Mouse (Mus musculus): ENCODE results near the gene Cbx4. TPM values are rescaled to one million over a fixed set of nuclear protein-coding genes. Genes with fewer than 3 reads are reported as not detected.
A peak's percentile ranks its signal among the peaks of the same experiment; 100 is the strongest.

The Cbx4 gene
- polyA plus RNA-seq, 1 experiment from 2014 or later, result 16.5 TPM

- H3K4me1 ChIP-seq, result peaks cover 71% of the 10 kb centered on the region
- H3K4me2 ChIP-seq (replicated peaks), result peak overlapping the region; percentile 22
- peaks cover 10% of the 10 kb centered on the region for H3K27me3 ChIP-seq
- no peak for ATAC-seq (replicated peaks)
- peaks cover 19% of the 10 kb centered on the region; the same call in 1 of the 2 replicates for H3K36me3 ChIP-seq
- peak overlapping the region; percentile 12 for H3K4me3 ChIP-seq
- peak overlapping the region; percentile 16; the same call in 1 of the 2 replicates for H3K9ac ChIP-seq (replicated peaks)
- WGBS, result 30% methylated on average over 47 of the region's 47 CpGs
- H3K9me3 ChIP-seq, result no peaks in the 10 kb centered on the region
- no peak overlapping the region for H3K27ac ChIP-seq (replicated peaks)
Measured at GRCm38 (mm10) chr11:119081148-119081838, 4.7 kb downstream of the Cbx4 start.

GRCm38 (mm10) chr11:119080461-119081147 is 5.4 kb downstream of the Cbx4 start:
- Histone ChIP-seq H3K27me3 (peaks cover 10% of the 10 kb centered on the region), H3K27ac (replicated peaks) (no peak overlapping the region), H3K9me3 (no peaks in the 10 kb centered on the region), H3K4me2 (replicated peaks) (peak overlapping the region; percentile 22), H3K4me1 (peaks cover 70% of the 10 kb centered on the region), H3K36me3 (peaks cover 19% of the 10 kb centered on the region; the same call in 1 of the 2 replicates), H3K4me3 (peak overlapping the region; percentile 12), H3K9ac (replicated peaks) (peak overlapping the region; percentile 16; the same call in 1 of the 2 replicates)
- ATAC-seq (replicated peaks), result no peak
- WGBS, result 37% methylated on average over 33 of the region's 33 CpGs

GRCm38 (mm10) chr11:119079445-119079837 is 6.6 kb downstream of the Cbx4 start:
- H3K4me3 ChIP-seq, result no peak overlapping the region

GRCm38 (mm10) chr11:119078691-119079444 is 7.2 kb downstream of the Cbx4 start:
- Histone ChIP-seq H3K9ac (replicated peaks) (peak overlapping the region; percentile 2; the same call in 1 of the 2 replicates), H3K36me3 (peaks cover 19% of the 10 kb centered on the region; the same call in 1 of the 2 replicates), H3K27ac (replicated peaks) (peak overlapping the region; percentile 74), H3K4me2 (replicated peaks) (peak overlapping the region; percentile 24), H3K9me3 (no peaks in the 10 kb centered on the region), H3K4me3 (no peak overlapping the region), H3K4me1 (peaks cover 60% of the 10 kb centered on the region), H3K27me3 (peaks cover 10% of the 10 kb centered on the region)
- peak; percentile 84 for ATAC-seq (replicated peaks)
- 4% methylated on average over 27 of the region's 27 CpGs for WGBS

More at GRCm38 (mm10) chr11:119079445-119079837, 6.6 kb downstream of the Cbx4 start:
- H3K36me3 ChIP-seq, result peaks cover 19% of the 10 kb centered on the region; the same call in 1 of the 2 replicates
- 0 out of 2 replicates have a peak overlapping the region, but pooled peaks have one; percentile 2 for H3K9ac ChIP-seq (replicated peaks)
- peak overlapping the region; percentile 24 for H3K4me2 ChIP-seq (replicated peaks)
- H3K27ac ChIP-seq (replicated peaks), result peak overlapping the region; percentile 74
- peaks cover 10% of the 10 kb centered on the region for H3K27me3 ChIP-seq
- WGBS, result 28% methylated on average over 7 of the region's 7 CpGs
- ATAC-seq (replicated peaks), result no peak
- peaks cover 66% of the 10 kb centered on the region for H3K4me1 ChIP-seq
- H3K9me3 ChIP-seq, result no peaks in the 10 kb centered on the region

- Histone ChIP-seq H3K4me2 (replicated peaks) (no peak overlapping the region), H3K27me3 (peaks cover 10% of the 10 kb centered on the region), H3K9me3 (no peaks in the 10 kb centered on the region), H3K4me1 (peaks cover 49% of the 10 kb centered on the region), H3K36me3 (peaks cover 19% of the 10 kb centered on the region; the same call in 1 of the 2 replicates), H3K4me3 (no peak overlapping the region), H3K27ac (replicated peaks) (peak overlapping the region; percentile 74), H3K9ac (replicated peaks) (no peak overlapping the region)
- WGBS, result 77% methylated on average over 4 of the region's 4 CpGs
- ATAC-seq (replicated peaks), result no peak
Measured at GRCm38 (mm10) chr11:119077755-119078154, 8.3 kb downstream of the Cbx4 start.

- Histone ChIP-seq H3K9me3 (no peaks in the 10 kb centered on the region), H3K36me3 (peaks cover 4% of the 10 kb centered on the region; the same call in 1 of the 2 replicates), H3K9ac (replicated peaks) (no peak overlapping the region), H3K4me2 (replicated peaks) (no peak overlapping the region), H3K4me1 (peaks cover 30% of the 10 kb centered on the region), H3K27me3 (no peaks in the 10 kb centered on the region; the same call in 1 of the 2 replicates), H3K27ac (replicated peaks) (no peak overlapping the region), H3K4me3 (no peak overlapping the region)
- ATAC-seq (replicated peaks), result no peak
- WGBS, result 89% methylated on average over 5 of the region's 5 CpGs
Measured at GRCm38 (mm10) chr11:119075805-119076204, 10.2 kb downstream of the Cbx4 start.

- Histone ChIP-seq H3K27me3 (no peaks in the 10 kb centered on the region), H3K4me1 (peaks cover 13% of the 10 kb centered on the region), H3K4me3 (no peak overlapping the region), H3K9ac (replicated peaks) (no peak overlapping the region), H3K27ac (replicated peaks) (no peak overlapping the region), H3K9me3 (no peaks in the 10 kb centered on the region), H3K36me3 (no peaks in the 10 kb centered on the region), H3K4me2 (replicated peaks) (no peak overlapping the region)
- WGBS, result 59% methylated on average over 6 of the region's 6 CpGs
- no peak for ATAC-seq (replicated peaks)
Measured at GRCm38 (mm10) chr11:119073876-119074433, 12.1 kb downstream of the Cbx4 start.

- H3K4me3 ChIP-seq, result no peak overlapping the region
- no peak overlapping the region for H3K4me2 ChIP-seq (replicated peaks)
- H3K4me1 ChIP-seq, result peaks cover 3% of the 10 kb centered on the region
- H3K36me3 ChIP-seq, result no peaks in the 10 kb centered on the region
- no peaks in the 10 kb centered on the region for H3K9me3 ChIP-seq
- no peaks in the 10 kb centered on the region for H3K27me3 ChIP-seq
- no peak for ATAC-seq (replicated peaks)
- no peak overlapping the region for H3K9ac ChIP-seq (replicated peaks)
- no peak overlapping the region for H3K27ac ChIP-seq (replicated peaks)
- 52% methylated on average over 6 of the region's 6 CpGs for WGBS
Measured at GRCm38 (mm10) chr11:119072986-119073385, 13.0 kb downstream of the Cbx4 start.

- no peak for ATAC-seq (replicated peaks)
- Histone ChIP-seq H3K4me3 (no peak overlapping the region), H3K4me1 (no peaks in the 10 kb centered on the region; the same call in 1 of the 2 replicates), H3K4me2 (replicated peaks) (no peak overlapping the region), H3K27ac (replicated peaks) (no peak overlapping the region), H3K9ac (replicated peaks) (no peak overlapping the region), H3K27me3 (no peaks in the 10 kb centered on the region), H3K9me3 (no peaks in the 10 kb centered on the region), H3K36me3 (no peaks in the 10 kb centered on the region)
- 89% methylated on average over 7 of the region's 7 CpGs for WGBS
Measured at GRCm38 (mm10) chr11:119072239-119072638, 13.8 kb downstream of the Cbx4 start.

GRCm38 (mm10) chr11:119066841-119067240 is 19.2 kb downstream of the Cbx4 start:
- Histone ChIP-seq H3K9me3 (no peaks in the 10 kb centered on the region), H3K27me3 (no peaks in the 10 kb centered on the region), H3K4me3 (no peak overlapping the region), H3K9ac (replicated peaks) (no peak overlapping the region), H3K4me1 (no peaks in the 10 kb centered on the region), H3K4me2 (replicated peaks) (no peak overlapping the region), H3K36me3 (no peaks in the 10 kb centered on the region), H3K27ac (replicated peaks) (no peak overlapping the region)
- 84% methylated on average over 8 of the region's 8 CpGs for WGBS
- no peak for ATAC-seq (replicated peaks)

- Histone ChIP-seq H3K27me3 (peaks cover 36% of the 10 kb centered on the region), H3K4me2 (replicated peaks) (no peak overlapping the region), H3K36me3 (no peaks in the 10 kb centered on the region), H3K9ac (replicated peaks) (no peak overlapping the region), H3K4me3 (no peak overlapping the region), H3K27ac (replicated peaks) (no peak overlapping the region), H3K9me3 (no peaks in the 10 kb centered on the region), H3K4me1 (peaks cover 41% of the 10 kb centered on the region)
- no peak for ATAC-seq (replicated peaks)
- WGBS, result 13% methylated on average over 3 of the region's 3 CpGs
Measured at GRCm38 (mm10) chr11:119059256-119059655, 26.8 kb downstream of the Cbx4 start.

Data from forebrain, embryonic 15.5 days (tissue).